Mouse (Mus musculus) liver, adult (tissue): ENCODE results near the gene Pla2g16.

Experiments
- GATA4 ChIP-seq: IDR thresholded peaks from 2 replicates; pipeline ENCODE4 v1.6.1; 2014; ENCODE audit warnings: mild to moderate bottlenecking, low read length; ENCODE audit not compliant: insufficient replicate concordance

Gene Pla2g16

GRCm38 (mm10) chr19:7556641-7557040, 618 bp upstream of the Pla2g16 start:
- no peak for TF ChIP-seq GATA4

GRCm38 (mm10) chr19:7557844-7558243, 585 bp downstream of the Pla2g16 start:
- no peak for TF ChIP-seq GATA4

- TF ChIP-seq GATA4: no peak
Observed at GRCm38 (mm10) chr19:7558675-7559074, 1.4 kb downstream of the Pla2g16 start.

- TF ChIP-seq GATA4: no peak
Observed at GRCm38 (mm10) chr19:7559986-7560385, 2.7 kb downstream of the Pla2g16 start.

- TF ChIP-seq GATA4: no peak
Observed at GRCm38 (mm10) chr19:7561456-7561855, 4.2 kb downstream of the Pla2g16 start.

- no peak for TF ChIP-seq GATA4
Observed at GRCm38 (mm10) chr19:7562601-7563129, 5.4 kb downstream of the Pla2g16 start.

GRCm38 (mm10) chr19:7563676-7564075, 6.4 kb downstream of the Pla2g16 start:
- TF ChIP-seq GATA4: no peak

- TF ChIP-seq GATA4: no peak
Observed at GRCm38 (mm10) chr19:7564457-7564856, 7.2 kb downstream of the Pla2g16 start.

GRCm38 (mm10) chr19:7566826-7567225, 9.6 kb downstream of the Pla2g16 start:
- TF ChIP-seq GATA4: no peak

- no peak for TF ChIP-seq GATA4
Observed at GRCm38 (mm10) chr19:7568364-7568763, 11.1 kb downstream of the Pla2g16 start.

- no peak for TF ChIP-seq GATA4
Observed at GRCm38 (mm10) chr19:7569650-7570049, 12.4 kb downstream of the Pla2g16 start.

- no peak for TF ChIP-seq GATA4
Observed at GRCm38 (mm10) chr19:7576180-7576579, 18.9 kb downstream of the Pla2g16 start.

- no peak for TF ChIP-seq GATA4
Observed at GRCm38 (mm10) chr19:7577710-7578109, 20.5 kb downstream of the Pla2g16 start.

- no peak for TF ChIP-seq GATA4
Observed at GRCm38 (mm10) chr19:7581042-7581441, 23.8 kb downstream of the Pla2g16 start.

- TF ChIP-seq GATA4: no peak
Observed at GRCm38 (mm10) chr19:7583101-7583500, 25.8 kb downstream of the Pla2g16 start.

GRCm38 (mm10) chr19:7583599-7583998, 26.3 kb downstream of the Pla2g16 start:
- TF ChIP-seq GATA4: no peak

- TF ChIP-seq GATA4: no peak
Observed at GRCm38 (mm10) chr19:7585279-7585678, 28.0 kb downstream of the Pla2g16 start.
